Mouse (Mus musculus) thymus, adult 2 months (tissue): Measurements from ENCODE around the gene 4930548H24Rik.

ENCODE experiments used
- CTCF ChIP-seq: fragments of 200-500 bp; IDR thresholded peaks from 2 replicates; pipeline ENCODE4 v1.5.1; 2012; ENCODE audit warnings: mild to moderate bottlenecking, control low read depth, low read length, moderate library complexity, borderline replicate concordance; ENCODE audit not compliant: control insufficient read depth, poor library complexity, insufficient read depth; ENCODE audit errors: extremely low read depth
- POLR2A ChIP-seq: fragments of 200-500 bp; IDR thresholded peaks from 2 replicates; pipeline ENCODE4 v1.6.1; 2012; ENCODE audit warnings: mild to moderate bottlenecking, low read length, control low read depth, moderate library complexity; ENCODE audit not compliant: control insufficient read depth, poor library complexity, insufficient read depth; ENCODE audit errors: extremely low read depth

- no peak for TF ChIP-seq CTCF
- no peak for TF ChIP-seq POLR2A
Observed at GRCm38 (mm10) chr5:31504843-31505242, 19.3 kb downstream of the 4930548H24Rik start.
